Mouse (Mus musculus): ENCODE data around the gene Mvd.

- no peak for TF ChIP-seq CTCF (IDR thresholded peaks at IDR 0.05; ENCODE audit: low read depth)
- TF ChIP-seq EP300 (IDR thresholded peaks at IDR 0.05; ENCODE audit: low read depth), result no peak
Measured at GRCm38 (mm10) chr8:122423659-122424058, 19.6 kb downstream of the Mvd start.
